Mouse (Mus musculus): ENCODE data around the gene Ddx25.

DNA sequence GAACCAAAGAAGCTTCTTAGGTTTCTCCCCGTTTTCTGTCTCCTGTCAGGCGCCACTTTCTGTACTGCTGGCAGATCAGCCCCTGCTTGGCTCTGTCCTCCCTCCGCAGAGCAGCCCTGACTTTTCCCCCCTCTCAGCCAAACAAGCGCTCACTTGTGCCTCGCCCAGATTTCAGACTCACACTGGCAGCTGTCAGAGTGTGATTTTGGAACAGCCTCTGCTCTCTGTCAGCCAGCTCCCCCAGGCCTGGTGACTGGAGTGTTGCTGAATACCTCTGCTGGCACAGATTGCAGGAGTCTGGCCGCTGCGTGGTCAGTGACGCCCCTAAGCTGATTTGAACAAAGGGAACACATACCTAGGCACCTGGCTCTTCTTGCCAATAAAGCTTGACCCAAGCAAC lies 50.1 kb downstream of the Ddx25 start:
- no peak for TF ChIP-seq CTCF (conservative IDR thresholded peaks at IDR 0.05 in 1 of 2, IDR thresholded peaks at IDR 0.05 in 1 of 2; ENCODE audit: low read depth in 2 of 2, low read length in 2 of 2)
- no peak for TF ChIP-seq RCOR1 (conservative IDR thresholded peaks at IDR 0.05; ENCODE audit: low read depth, low read length)
- TF ChIP-seq MAX (IDR thresholded peaks at IDR 0.05; ENCODE audit: low read length): no peak
- no peak for TF ChIP-seq EP300 (IDR thresholded peaks at IDR 0.05; ENCODE audit: low read length)
- no peak for TF ChIP-seq POLR2A (IDR thresholded peaks at IDR 0.05; ENCODE audit: low read depth, low read length)
- no peak for TF ChIP-seq SMC3 (IDR thresholded peaks at IDR 0.05; ENCODE audit: low read depth, low read length)
- TF ChIP-seq ELF1 (IDR thresholded peaks at IDR 0.05; ENCODE audit: low read depth, low read length): no peak
- no peak for TF ChIP-seq NELFE (IDR thresholded peaks at IDR 0.05; ENCODE audit: low read depth, low read length)
